Mouse (Mus musculus) layer of hippocampus, postnatal 36 days (tissue): Measurements from ENCODE around the gene Saal1. TPM values are rescaled to one million over a fixed set of nuclear protein-coding genes. Genes with fewer than 3 reads are reported as not detected.
"Not testable (repeated sequence)": the region's sequence is repeated elsewhere in the genome, so short reads cannot be mapped to it uniquely, and the experiment has no call there.

ENCODE experiments used
- DNase-seq, 2 experiments: peaks; one replicate each; pipeline ENCODE4 v3.0.0; 2022
- total RNA-seq, 2 experiments: library from RNA; stranded (reverse); gene quantifications; 2 replicates each; pipeline ENCODE4 v1.2.3; 2021

Gene Saal1
- total RNA-seq, 2 experiments from 2014 or later: 10.3 to 11.3 TPM

DNA sequence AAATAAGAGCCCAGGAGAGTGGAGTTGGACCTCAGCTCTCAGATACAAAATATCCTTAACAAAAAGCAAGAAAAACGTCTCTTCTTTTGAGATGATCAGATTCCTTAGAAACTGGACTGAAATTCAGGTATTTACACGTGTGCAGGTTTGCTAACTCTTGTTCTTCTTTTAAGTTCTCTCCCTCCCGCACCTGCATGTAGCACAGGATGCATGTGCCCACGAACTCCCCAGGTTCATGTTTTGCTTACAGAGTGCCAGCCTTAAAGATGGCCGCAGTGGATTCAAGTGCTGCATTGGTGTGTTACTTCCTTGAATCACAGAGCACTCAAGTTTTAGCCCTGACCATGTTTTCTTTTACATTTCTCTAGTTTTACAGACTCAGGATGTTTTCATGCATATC lies 23.7 kb downstream of the Saal1 start:
- DNase-seq: no peak

- DNase-seq: no peak
Measured at GRCm38 (mm10) chr7:46680732-46681131, 29.7 kb downstream of the Saal1 start.

DNA sequence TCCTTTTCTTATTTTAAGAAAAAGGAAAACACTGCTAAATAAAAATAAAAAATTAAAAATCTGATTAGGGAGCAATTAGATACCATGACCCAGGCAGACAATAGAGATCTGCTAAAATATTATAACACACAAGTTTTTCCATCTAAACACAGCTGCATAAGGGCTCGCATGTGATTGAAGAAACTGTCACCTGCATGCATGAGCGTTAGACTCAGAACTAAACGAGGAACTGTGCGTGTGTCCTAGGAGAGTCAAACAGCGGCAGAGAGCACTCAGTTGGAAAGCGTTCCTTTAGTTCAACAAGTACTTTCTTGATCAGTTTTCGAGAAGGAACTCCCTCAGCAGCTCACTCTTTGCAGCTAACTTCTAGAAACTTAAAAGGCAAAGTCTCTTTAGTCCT lies 31.4 kb downstream of the Saal1 start:
- not testable (repeated sequence) for DNase-seq

DNA sequence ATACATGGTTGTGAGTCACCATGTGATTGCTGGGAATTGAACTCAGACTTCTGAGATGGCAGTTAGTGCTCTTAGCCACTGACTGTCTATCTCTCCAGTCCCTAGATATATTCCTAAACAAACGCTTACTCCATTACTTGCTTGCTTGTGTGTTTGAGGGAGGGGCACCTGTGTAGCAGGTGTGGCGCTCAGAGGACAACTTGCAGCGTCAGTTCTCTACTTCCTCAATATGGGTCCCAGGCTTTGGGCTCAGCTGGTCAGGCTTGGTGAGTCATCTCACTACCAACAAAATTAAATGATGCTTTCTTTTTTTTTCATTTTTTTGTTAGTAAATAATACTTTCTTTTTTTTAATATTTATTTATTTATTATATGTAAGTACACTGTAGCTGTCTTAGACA lies 32.1 kb downstream of the Saal1 start:
- no peak for DNase-seq

GRCm38 (mm10) chr7:46676808-46677360 lies 33.6 kb downstream of the Saal1 start:
- no peak for DNase-seq

DNA sequence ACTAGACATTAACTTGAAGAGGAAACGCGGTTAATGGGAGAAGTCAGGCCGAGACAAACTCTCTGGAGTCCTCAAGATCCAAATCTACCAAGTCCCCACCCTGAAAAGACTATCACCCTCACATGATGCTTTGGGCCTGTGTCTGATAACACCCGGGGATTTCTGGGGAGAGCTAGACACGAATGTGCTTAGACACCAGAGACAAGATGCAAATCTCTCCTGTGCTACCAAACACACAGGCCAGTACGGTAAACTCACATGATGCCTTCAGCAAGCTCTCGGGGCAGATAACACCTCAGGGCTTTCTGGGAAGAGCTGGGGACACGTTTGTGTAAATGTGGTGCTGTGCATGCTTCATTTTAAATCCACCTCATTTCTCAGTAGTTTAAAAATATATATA lies 34.6 kb downstream of the Saal1 start:
- no peak for DNase-seq

GRCm38 (mm10) chr7:46675061-46675460 lies 35.4 kb downstream of the Saal1 start:
- peak in 1 of 2 experiments; percentile 54 for DNase-seq

DNA sequence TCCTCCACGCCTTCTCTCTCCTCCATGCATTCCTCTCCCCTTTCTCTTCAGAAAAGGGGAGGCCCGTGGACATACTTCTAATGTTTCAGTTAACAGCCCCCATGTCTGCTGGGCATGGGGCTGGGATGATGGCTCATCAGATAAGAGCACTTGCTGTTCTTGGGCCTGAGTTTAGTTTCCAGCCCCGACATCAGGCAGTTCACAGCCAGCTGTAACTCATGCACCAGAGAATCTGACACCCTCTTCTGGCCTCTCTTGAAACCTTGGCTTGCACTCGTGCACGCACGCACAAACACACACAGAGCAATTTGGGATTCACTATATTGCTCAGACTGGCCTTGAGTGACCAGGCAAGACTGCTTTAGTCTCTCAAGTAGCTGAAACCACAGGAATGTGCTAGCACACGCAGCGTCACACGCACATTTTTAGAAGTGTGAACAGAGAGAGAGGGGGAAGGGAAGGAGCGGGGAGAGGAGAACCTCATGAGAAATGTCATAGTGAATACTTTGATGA lies 38.3 kb downstream of the Saal1 start, which contains the start of gene Tph1:
Gene Tph1, minus strand, starts transcription at position 378 of the 513 bp plus-strand sequence.
- DNase-seq: no peak

GRCm38 (mm10) chr7:46667256-46667655 lies 43.2 kb downstream of the Saal1 start:
- DNase-seq: no peak

DNA sequence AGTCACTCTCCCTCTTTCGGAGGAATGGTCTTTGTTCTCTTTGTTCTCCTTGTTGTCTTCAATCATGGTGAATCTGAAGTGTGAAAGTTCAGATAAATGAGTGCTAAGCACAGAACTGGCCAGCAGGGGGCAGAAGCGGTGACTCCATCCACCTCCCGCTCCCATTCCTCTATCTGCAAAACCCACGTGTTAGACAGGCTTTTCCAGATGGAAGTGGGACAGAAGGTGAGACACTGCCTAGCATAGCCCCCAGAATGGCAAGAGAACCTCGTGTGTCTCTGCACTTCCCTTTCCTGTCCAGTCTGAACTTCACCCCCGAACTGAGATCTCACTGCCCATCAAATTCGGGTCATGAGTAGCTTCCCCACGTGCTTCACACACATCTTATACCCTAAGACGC lies 45.2 kb downstream of the Saal1 start:
- no peak for DNase-seq

- no peak for DNase-seq
Measured at GRCm38 (mm10) chr7:46661591-46662090, 48.8 kb downstream of the Saal1 start.

- no peak for DNase-seq
Measured at GRCm38 (mm10) chr7:46652279-46652678, 58.2 kb downstream of the Saal1 start.

- DNase-seq: not testable (repeated sequence)
Measured at GRCm38 (mm10) chr7:46650231-46650630, 60.2 kb downstream of the Saal1 start.

GRCm38 (mm10) chr7:46648431-46649140 lies 61.9 kb downstream of the Saal1 start:
- peak in 1 of 2 experiments; percentile 25 for DNase-seq

- DNase-seq: no peak
Measured at GRCm38 (mm10) chr7:46643172-46643571, 67.3 kb downstream of the Saal1 start.

DNA sequence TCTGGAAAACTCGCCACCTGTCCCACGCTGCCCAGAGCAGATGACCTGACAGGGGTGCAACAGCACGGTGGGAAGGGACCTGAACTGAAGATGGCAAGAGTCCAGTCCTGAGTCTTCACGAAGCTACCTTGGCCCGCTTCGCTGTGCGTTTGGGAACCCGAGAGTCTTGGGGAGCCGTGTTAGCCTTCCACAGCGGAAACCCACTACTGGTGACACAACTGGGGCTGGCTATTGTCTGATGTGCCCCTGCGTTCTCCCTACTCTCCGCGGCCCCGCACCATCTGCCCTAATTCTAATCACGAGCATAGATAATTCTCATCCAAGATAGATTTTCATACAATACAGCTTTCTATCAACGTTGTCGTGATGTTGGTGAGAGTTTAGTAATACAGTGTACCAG lies 70.4 kb downstream of the Saal1 start:
- DNase-seq: no peak

DNA sequence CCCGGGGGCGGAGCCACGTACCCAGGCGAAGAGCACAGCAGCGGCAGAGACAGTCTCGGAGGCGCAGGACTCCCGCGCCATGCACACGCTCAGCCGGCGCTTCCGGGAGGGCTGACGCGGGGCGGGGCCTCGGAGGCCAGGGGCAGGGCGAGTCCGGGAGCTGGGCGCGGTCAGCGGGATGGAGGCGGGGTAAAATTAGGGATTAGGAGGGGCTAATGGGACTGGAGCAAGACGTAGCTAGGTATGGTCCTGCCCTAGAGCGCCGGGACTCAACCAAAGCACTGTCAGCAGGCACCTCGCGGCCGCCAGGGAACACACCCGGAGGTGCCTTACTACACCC lies 70.8 kb downstream of the Saal1 start, which contains the start of gene Sergef:
Gene Sergef, minus strand, starts transcription at position 116 of the 340 bp plus-strand sequence.
- DNase-seq: peak; percentile 90

- DNase-seq: peak in 1 of 2 experiments; percentile 34
Measured at GRCm38 (mm10) chr7:46638889-46639691, 71.4 kb downstream of the Saal1 start.

Other genes with a start within 250 kb of the Saal1 start
- 10 to 100 TPM; 42.4 to 45.4 TPM for gene Sergef, start 70.9 kb downstream of the Saal1 start, total RNA-seq
- gene Tph1, start 38.1 kb downstream of the Saal1 start, total RNA-seq: under 1 TPM; 0.10 to 0.25 TPM
- not detected for gene Saa3, start 5.0 kb upstream of the Saal1 start, total RNA-seq
- not detected for gene Saa4, start 21.9 kb upstream of the Saal1 start, total RNA-seq
- gene Saa1, start 32.3 kb upstream of the Saal1 start, total RNA-seq: not detected
- not detected for gene Saa2, start 41.1 kb upstream of the Saal1 start, total RNA-seq
- gene Hps5, start 85.4 kb upstream of the Saal1 start, total RNA-seq: 10 to 100 TPM; 16.2 to 16.4 TPM
- gene Gtf2h1, start 85.4 kb upstream of the Saal1 start, total RNA-seq: 10 to 100 TPM; 36.9 to 37.2 TPM
- gene Ldha, start 130.8 kb upstream of the Saal1 start, total RNA-seq: 100 to 1,000 TPM; 286 to 311 TPM
- not detected for gene Ldhc, start 150.5 kb upstream of the Saal1 start, total RNA-seq
- 10 to 100 TPM; 73.0 to 80.2 TPM for gene Tsg101, start 209.3 kb upstream of the Saal1 start, total RNA-seq
- 10 to 100 TPM; 15.5 to 18.3 TPM for gene Uevld, start 247.8 kb upstream of the Saal1 start, total RNA-seq